21 mouse cellular contexts compared by ENCODE assay signal in the genomic region with DNA sequence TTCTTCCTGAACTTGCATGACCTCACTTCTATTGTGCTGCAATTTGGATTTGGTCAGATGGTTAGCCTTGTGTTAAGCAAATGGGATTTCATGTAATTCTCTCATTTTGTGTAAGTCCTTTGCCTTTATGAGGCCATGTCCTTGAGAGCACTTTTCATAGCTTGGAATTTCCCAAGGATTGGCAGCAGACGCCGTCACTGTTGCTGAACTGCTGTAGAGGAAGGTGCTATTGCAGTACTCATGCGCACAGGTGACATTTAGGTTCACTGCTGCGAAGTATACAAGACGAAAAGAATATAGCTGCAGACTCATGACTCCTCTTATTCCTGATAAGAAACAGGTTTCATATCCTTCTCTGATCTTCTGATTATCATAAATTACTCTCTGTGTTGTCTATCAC. TPM values are rescaled to one million over a fixed set of nuclear protein-coding genes. Genes with fewer than 3 reads are reported as not detected.
A peak's percentile ranks its signal among the peaks of the same experiment; 100 is the strongest.
DNase-seq lines count a peak whose midpoint lies in the region; TF ChIP-seq lines count a peak whose summit lies in the region.
"Had no signal": no experiment of that assay in that cellular context is flagged by ENCODE, and none has a peak within 500 bp of the region (broad histone marks: within the 10 kb centered on the region; RNA-seq: fewer than 3 reads in every experiment).

No protein-coding gene starts in this region.

- no peak overlapping the region for H3K4me3 ChIP-seq in heart, adult 2 months
- H3K4me3 ChIP-seq: embryonic facial prominence, embryonic 10.5 days; embryonic facial prominence, embryonic 12.5 days; forebrain, embryonic 13.5 days; forebrain, embryonic 15.5 days had no signal

- H3K27me3 ChIP-seq in heart, adult 2 months (ENCODE audit: control insufficient read depth, insufficient read depth, low read length) = no peaks in the 10 kb centered on the region
- H3K27me3 ChIP-seq: embryonic facial prominence, embryonic 12.5 days; forebrain, embryonic 13.5 days; forebrain, embryonic 15.5 days had no signal

- no peaks in the 10 kb centered on the region for H3K36me3 ChIP-seq in heart, adult 2 months (ENCODE audit: control insufficient read depth, insufficient read depth, low read length)
- H3K36me3 ChIP-seq: embryonic facial prominence, embryonic 10.5 days; embryonic facial prominence, embryonic 12.5 days; forebrain, embryonic 15.5 days had no signal

- DNase-seq in adrenal gland, adult 8-10 months = peak; percentile 24
- DNase-seq in adrenal gland, postnatal 25 days = no peak
- peak; percentile 85 for DNase-seq in heart, adult 11 months
- no peak for DNase-seq in heart, adult 2 months
- peak; percentile 27 for DNase-seq in adrenal gland, postnatal 14 days
- no peak for DNase-seq in spleen, postnatal 10 days (ENCODE audit: low spot score in 2 of 2)
- DNase-seq: cerebellum, adult 11-12 months; cerebellum, adult 2 months; cerebellum, adult 9-10 months; cerebellum, postnatal 10 days; cerebellum, postnatal 25 days; forebrain, postnatal 0 days had no signal

- TF ChIP-seq CTCF in heart, adult 2 months (IDR thresholded peaks at IDR 0.05) = no peak

- TF ChIP-seq EP300 in heart, adult 2 months (IDR thresholded peaks at IDR 0.05; ENCODE audit: insufficient read depth, low read depth, low read length) = no peak

- H3K4me1 ChIP-seq in heart, adult 2 months (ENCODE audit: control insufficient read depth, insufficient read depth, low read length) = no peaks in the 10 kb centered on the region
- H3K4me1 ChIP-seq: embryonic facial prominence, embryonic 10.5 days; embryonic facial prominence, embryonic 12.5 days; forebrain, embryonic 13.5 days; forebrain, embryonic 15.5 days had no signal

- 75% methylated on average over 5 of the region's 5 CpGs for WGBS in heart, adult 2 months

- no peak overlapping the region for H3K9ac ChIP-seq in heart, adult 2 months (ENCODE audit: low read depth, low read length)
- H3K9ac ChIP-seq: embryonic facial prominence, embryonic 12.5 days; forebrain, embryonic 13.5 days; forebrain, embryonic 15.5 days; forebrain, postnatal 0 days had no signal

- TF ChIP-seq POLR2A in heart, adult 2 months (IDR thresholded peaks at IDR 0.05; ENCODE audit: insufficient read depth, low read depth, low read length) = no peak

- intact Hi-C loops in heart, adult 2 months (cut with DNase I) = no loop called here

- no peak overlapping the region for H3K27ac ChIP-seq in heart, adult 2 months
- H3K27ac ChIP-seq: embryonic facial prominence, embryonic 10.5 days; embryonic facial prominence, embryonic 12.5 days; forebrain, embryonic 13.5 days; forebrain, embryonic 15.5 days had no signal

- no peaks in the 10 kb centered on the region for H3K79me2 ChIP-seq in heart, adult 2 months (replicated peaks; ENCODE audit: control insufficient read depth, insufficient read depth, low read length)

RNA-seq across cellular contexts. Expression of a gene that starts 35.7 kb away (rescaled TPM):
- not detected for total RNA-seq in adrenal gland, adult 8-10 months (2022)
- total RNA-seq in adrenal gland, postnatal 25 days (2021) = not detected in 2 replicates
- not detected for total RNA-seq in heart, adult 2 months (2021)
- polyA plus RNA-seq in heart, adult 2 months (2012; rRNA removed) = not detected in 2 replicates
- total RNA-seq in adrenal gland, postnatal 14 days (2021) = not detected in 2 replicates
- total RNA-seq: ES-E14; forebrain, postnatal 0 days; MEL had no signal
- polyA plus RNA-seq: C2C12; cerebellum, adult 2 months; cortical plate, adult 2 months; embryonic facial prominence, embryonic 10.5 days; embryonic facial prominence, embryonic 12.5 days; forebrain, embryonic 11.5 days; forebrain, embryonic 13.5 days; forebrain, embryonic 15.5 days; forebrain, postnatal 0 days had no signal

RNA-seq across cellular contexts. Expression of a gene that starts 45.9 kb away (rescaled TPM):
- total RNA-seq in adrenal gland, adult 8-10 months (2022) = not detected
- not detected in 2 replicates for total RNA-seq in adrenal gland, postnatal 25 days (2021)
- not detected for total RNA-seq in heart, adult 2 months (2021)
- not detected in 2 replicates for polyA plus RNA-seq in heart, adult 2 months (2012; rRNA removed)
- total RNA-seq in adrenal gland, postnatal 14 days (2021) = not detected in 2 replicates
- total RNA-seq: ES-E14; forebrain, postnatal 0 days; MEL had no signal
- polyA plus RNA-seq: C2C12; cerebellum, adult 2 months; cortical plate, adult 2 months; embryonic facial prominence, embryonic 10.5 days; embryonic facial prominence, embryonic 12.5 days; forebrain, embryonic 11.5 days; forebrain, embryonic 13.5 days; forebrain, embryonic 15.5 days; forebrain, postnatal 0 days had no signal

RNA-seq across cellular contexts. Expression of a gene that starts 54.6 kb away (rescaled TPM):
- total RNA-seq in adrenal gland, adult 8-10 months (2022) = not detected
- total RNA-seq in adrenal gland, postnatal 25 days (2021) = 1.2 TPM in 1 of 2 replicates, not detected in the other
- not detected for total RNA-seq in heart, adult 2 months (2021)
- 0.12 TPM in 1 of 2 replicates, not detected in the other for polyA plus RNA-seq in heart, adult 2 months (2012; rRNA removed)
- total RNA-seq in adrenal gland, postnatal 14 days (2021) = 3.0 and 53.4 TPM in 2 replicates
- total RNA-seq: ES-E14; forebrain, postnatal 0 days; MEL had no signal
- polyA plus RNA-seq: C2C12; cerebellum, adult 2 months; cortical plate, adult 2 months; embryonic facial prominence, embryonic 10.5 days; forebrain, embryonic 11.5 days; forebrain, embryonic 13.5 days; forebrain, embryonic 15.5 days; forebrain, postnatal 0 days had no signal

Comparison
In these comparisons a context has a peak if more than half of its experiments do, and no peak if none do; other contexts are left out.
1. DNase-seq: peak in adrenal gland, adult 8-10 months (single experiment), heart, adult 11 months (single experiment) and adrenal gland, postnatal 14 days (single experiment); none in adrenal gland, postnatal 25 days (single experiment), heart, adult 2 months (0 of 2) and spleen, postnatal 10 days (0 of 2).